Mouse (Mus musculus) limb, embryonic 15.5 days (tissue): ENCODE data around the gene Def6. TPM values are rescaled to one million over a fixed set of nuclear protein-coding genes. Genes with fewer than 3 reads are reported as not detected.
A peak's percentile ranks its signal among the peaks of the same experiment; 100 is the strongest.

Experiments
- ATAC-seq: fragments of 200-750 bp; cut with Nextera tagmentation; 2 replicates; pipeline ENCODE4 v1.8.0; 2017; ENCODE audit warnings: low read depth, moderate TSS enrichment; ENCODE audit not compliant: insufficient number of reproducible peaks, low FRiP score, low TSS enrichment
- H3K27ac ChIP-seq: fragments of 300-500 bp; sonication (generic); 2 replicates; pipeline ENCODE4 v1.5.1; 2015; ENCODE audit warnings: moderate library complexity, mild to moderate bottlenecking, inconsistent platforms
- H3K27me3 ChIP-seq: fragments of 300-500 bp; sonication (generic); 2 replicates; pipeline ENCODE4 v1.6.1; 2015; ENCODE audit warnings: inconsistent platforms
- H3K36me3 ChIP-seq: fragments of 300-500 bp; sonication (generic); 2 replicates; pipeline ENCODE4 v1.6.1; 2015; ENCODE audit warnings: inconsistent platforms
- H3K4me1 ChIP-seq: fragments of 300-500 bp; sonication (generic); 2 replicates; pipeline ENCODE4 v1.6.1; 2015; ENCODE audit warnings: inconsistent platforms
- H3K4me2 ChIP-seq: fragments of 300-500 bp; sonication (generic); 2 replicates; pipeline ENCODE4 v1.6.1; 2015; ENCODE audit warnings: mild to moderate bottlenecking, inconsistent platforms
- H3K4me3 ChIP-seq: fragments of 300-500 bp; sonication (generic); 2 replicates; pipeline ENCODE4 v1.5.1; 2015; ENCODE audit warnings: mild to moderate bottlenecking, inconsistent platforms
- H3K9ac ChIP-seq: fragments of 300-500 bp; sonication (generic); 2 replicates; pipeline ENCODE4 v1.6.1; 2015; ENCODE audit warnings: inconsistent platforms
- H3K9me3 ChIP-seq: fragments of 300-500 bp; sonication (generic); 2 replicates; pipeline ENCODE4 v1.6.1; 2016; ENCODE audit warnings: inconsistent platforms
- WGBS: fragments of 180-500 bp; shearing (Covaris S2); methylation state at CpG from one replicate; pipeline ENCODE4 v1.1.7; 2015; 5-methylcytosine and 5-hydroxymethylcytosine counted together
- polyA plus RNA-seq: library from polyadenylated mRNA; unstranded; fragments of >200 nt; fragmentation: Nextera tagmentation; extraction: Ambion mirVana; gene quantifications from 2 replicates; pipeline ENCODE4 v1.2.1, GENCODE M21; 2015

Def6 gene
- polyA plus RNA-seq, 1 experiment from 2014 or later: 19.2 TPM

DNA sequence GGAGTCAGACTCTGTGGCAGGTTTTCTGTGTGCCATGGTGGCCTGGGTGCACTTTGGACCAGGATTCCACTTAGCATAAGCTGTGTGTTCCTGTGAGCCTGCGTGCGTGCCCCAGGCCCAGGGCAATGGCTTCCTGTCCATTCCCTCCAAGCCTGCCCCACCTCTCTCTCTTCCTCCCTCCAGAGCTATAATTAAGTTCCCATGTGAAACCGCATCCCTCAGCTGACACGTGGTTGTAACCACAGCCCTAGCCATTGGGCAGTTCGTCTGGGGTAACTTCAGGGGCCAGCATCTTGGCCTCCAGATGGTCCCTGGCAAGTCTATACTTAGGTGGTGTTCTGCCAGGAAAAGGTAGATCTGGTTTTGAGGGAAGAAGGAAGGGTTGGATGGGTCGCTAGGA lies 40.0 kb downstream of the Def6 start:
- no peak overlapping the region for H3K9ac ChIP-seq
- no peak overlapping the region for H3K4me3 ChIP-seq

DNA sequence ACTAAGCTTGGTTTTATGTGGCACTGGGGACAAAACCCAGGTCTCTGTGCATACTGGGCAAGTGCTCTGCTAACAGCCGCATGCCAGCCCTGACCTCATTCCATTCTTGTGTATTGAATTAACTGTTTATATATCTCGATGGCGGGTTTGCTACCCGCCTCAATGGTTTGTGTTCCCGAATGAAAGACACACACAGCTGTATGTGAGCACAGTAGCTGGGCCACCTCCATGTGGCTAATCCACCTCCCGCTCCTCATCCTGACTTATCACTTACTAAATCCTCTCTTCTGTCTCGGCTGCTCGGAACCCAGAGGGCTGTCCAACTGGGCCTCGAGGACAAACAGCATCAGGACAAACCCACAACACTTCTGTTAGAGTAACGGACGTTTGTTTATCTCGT lies 41.5 kb downstream of the Def6 start:
- no peak overlapping the region for H3K4me3 ChIP-seq
- H3K4me1 ChIP-seq: peaks cover 65% of the 10 kb centered on the region
- 65% methylated on average over 12 of the region's 12 CpGs for WGBS
- H3K4me2 ChIP-seq: no peak overlapping the region
- H3K27ac ChIP-seq: no peak overlapping the region
- no peak for ATAC-seq
- H3K36me3 ChIP-seq: peaks cover 9% of the 10 kb centered on the region; the same call in 1 of the 2 replicates
- H3K9me3 ChIP-seq: no peaks in the 10 kb centered on the region
- no peak overlapping the region for H3K9ac ChIP-seq
- no peaks in the 10 kb centered on the region for H3K27me3 ChIP-seq

More for the DNA sequence above, 40.0 kb downstream of the Def6 start:
- H3K27me3 ChIP-seq: no peaks in the 10 kb centered on the region
- no peaks in the 10 kb centered on the region for H3K9me3 ChIP-seq
- 25% methylated on average over 6 of the region's 6 CpGs for WGBS
- no peak for ATAC-seq
- H3K4me1 ChIP-seq: peaks cover 61% of the 10 kb centered on the region
- H3K27ac ChIP-seq: peak overlapping the region; percentile 60; the same call in 1 of the 2 replicates
- no peak overlapping the region for H3K4me2 ChIP-seq
- peaks cover 13% of the 10 kb centered on the region for H3K36me3 ChIP-seq

DNA sequence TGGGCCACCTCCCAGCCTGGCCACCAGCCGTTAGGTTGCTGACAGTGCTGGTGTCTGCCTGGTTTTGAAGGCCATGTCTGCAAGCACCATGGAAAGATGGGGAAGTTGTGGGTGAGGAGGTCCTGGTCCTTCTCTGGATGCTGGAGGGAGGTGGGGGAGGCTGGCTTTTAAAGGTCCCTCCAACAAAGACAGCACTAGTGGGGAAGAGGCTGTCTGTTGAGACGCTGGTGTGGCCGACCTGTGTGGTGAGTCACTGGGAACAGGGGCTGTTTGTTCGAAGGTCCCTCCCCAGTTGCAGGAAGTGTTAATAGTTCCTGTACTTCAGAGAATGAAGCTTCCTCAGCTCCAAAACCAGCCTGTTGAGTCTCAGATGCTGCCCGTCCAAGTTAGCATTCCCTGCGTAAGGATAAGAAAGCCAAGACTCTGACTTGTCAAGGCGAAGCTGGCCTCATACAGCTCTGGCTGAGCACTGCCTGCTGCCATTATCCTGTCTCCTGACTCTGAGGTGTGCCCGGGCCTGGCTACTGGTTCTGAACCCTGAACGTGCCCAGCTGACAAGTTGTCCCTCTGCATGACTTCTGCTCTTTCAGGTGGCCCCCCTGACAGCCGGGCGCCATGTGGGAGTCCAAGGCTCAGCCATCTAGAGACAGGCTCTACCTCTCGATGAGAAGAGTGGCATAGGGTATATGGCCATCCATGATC lies 44.2 kb downstream of the Def6 start:
- Histone ChIP-seq H3K4me2 (no peak overlapping the region), H3K27ac (0 out of 2 replicates have a peak overlapping the region, but pooled peaks have one; percentile 43), H3K9ac (no peak overlapping the region), H3K27me3 (no peaks in the 10 kb centered on the region), H3K4me3 (no peak overlapping the region), H3K36me3 (peaks cover 9% of the 10 kb centered on the region; the same call in 1 of the 2 replicates), H3K9me3 (no peaks in the 10 kb centered on the region), H3K4me1 (peaks cover 65% of the 10 kb centered on the region)
- 82% methylated on average over 12 of the region's 12 CpGs for WGBS
- no peak for ATAC-seq

DNA sequence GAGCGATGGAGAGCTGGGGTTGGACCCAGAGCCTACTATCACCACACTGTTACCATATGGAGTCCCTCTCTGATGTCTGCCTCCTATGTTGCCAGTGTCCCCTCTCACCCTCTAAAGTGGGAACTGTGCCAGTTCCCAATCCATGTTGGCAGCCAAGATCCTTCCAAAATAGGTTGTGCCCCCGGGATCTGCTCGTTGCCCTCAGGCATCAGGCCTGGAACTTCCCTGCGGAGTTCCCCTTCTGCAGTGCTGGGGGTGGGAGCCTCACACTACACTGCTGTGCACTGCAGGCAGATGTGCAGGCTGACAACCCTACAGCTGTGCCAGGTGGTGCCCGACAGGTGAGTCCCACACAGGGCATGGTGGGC lies 44.7 kb downstream of the Def6 start:
- peaks cover 9% of the 10 kb centered on the region; the same call in 1 of the 2 replicates for H3K36me3 ChIP-seq
- no peak overlapping the region for H3K4me2 ChIP-seq
- H3K27me3 ChIP-seq: no peaks in the 10 kb centered on the region
- WGBS: 56% methylated on average over 5 of the region's 5 CpGs
- peaks cover 65% of the 10 kb centered on the region for H3K4me1 ChIP-seq
- H3K9me3 ChIP-seq: no peaks in the 10 kb centered on the region
- no peak overlapping the region for H3K4me3 ChIP-seq
- ATAC-seq: no peak
- H3K27ac ChIP-seq: 0 out of 2 replicates have a peak overlapping the region, but pooled peaks have one; percentile 11
- no peak overlapping the region for H3K9ac ChIP-seq

DNA sequence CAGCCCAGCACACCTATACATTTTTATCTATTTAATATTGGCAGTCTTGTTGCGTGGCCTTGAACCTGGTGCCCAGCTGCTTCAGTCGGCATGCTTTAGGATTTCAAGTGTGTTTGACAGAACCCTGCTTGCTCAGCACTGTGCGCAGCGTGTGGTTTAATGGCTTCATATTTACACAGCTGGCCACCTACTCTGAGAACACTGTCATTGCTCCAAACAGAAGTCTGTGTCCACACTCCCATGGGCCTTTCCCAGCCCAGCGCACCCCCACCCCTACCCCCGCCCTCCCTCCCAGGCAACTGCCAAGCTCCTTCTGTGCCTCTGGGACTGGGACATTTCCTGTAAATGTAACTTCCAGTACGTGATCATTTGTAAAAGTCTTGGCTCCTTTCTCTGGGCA lies 45.6 kb downstream of the Def6 start:
- Histone ChIP-seq H3K4me3 (no peak overlapping the region), H3K4me2 (no peak overlapping the region), H3K4me1 (peaks cover 63% of the 10 kb centered on the region), H3K36me3 (peaks cover 9% of the 10 kb centered on the region; the same call in 1 of the 2 replicates), H3K27me3 (no peaks in the 10 kb centered on the region), H3K27ac (no peak overlapping the region), H3K9me3 (no peaks in the 10 kb centered on the region), H3K9ac (no peak overlapping the region)
- WGBS: 73% methylated on average over 7 of the region's 7 CpGs
- peak; percentile 52; the same call in 1 of the 2 replicates for ATAC-seq

DNA sequence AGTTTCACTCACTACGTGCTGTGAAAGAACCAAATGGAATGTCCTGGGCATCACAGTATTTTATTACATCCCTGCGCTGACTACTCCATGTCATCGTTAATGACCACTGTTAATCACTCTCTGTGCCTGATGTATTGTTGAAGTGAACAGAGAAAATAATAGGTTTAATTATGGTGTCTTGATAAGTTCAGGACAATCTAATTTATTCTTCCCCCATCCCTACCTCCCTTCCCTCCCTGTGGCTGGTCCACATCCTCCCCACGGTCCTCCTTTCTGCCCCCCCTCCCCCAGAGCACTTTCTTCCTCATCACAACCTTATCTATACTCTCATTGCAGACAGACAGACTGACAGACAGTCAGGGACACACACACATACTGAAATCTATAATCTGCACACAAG lies 47.2 kb downstream of the Def6 start:
- Histone ChIP-seq H3K9ac (no peak overlapping the region), H3K27ac (no peak overlapping the region), H3K4me2 (no peak overlapping the region), H3K9me3 (no peaks in the 10 kb centered on the region), H3K36me3 (peaks cover 15% of the 10 kb centered on the region), H3K4me1 (peaks cover 50% of the 10 kb centered on the region), H3K4me3 (no peak overlapping the region), H3K27me3 (no peaks in the 10 kb centered on the region)
- 55% methylated on average over 4 of the region's 4 CpGs for WGBS
- no peak for ATAC-seq

DNA sequence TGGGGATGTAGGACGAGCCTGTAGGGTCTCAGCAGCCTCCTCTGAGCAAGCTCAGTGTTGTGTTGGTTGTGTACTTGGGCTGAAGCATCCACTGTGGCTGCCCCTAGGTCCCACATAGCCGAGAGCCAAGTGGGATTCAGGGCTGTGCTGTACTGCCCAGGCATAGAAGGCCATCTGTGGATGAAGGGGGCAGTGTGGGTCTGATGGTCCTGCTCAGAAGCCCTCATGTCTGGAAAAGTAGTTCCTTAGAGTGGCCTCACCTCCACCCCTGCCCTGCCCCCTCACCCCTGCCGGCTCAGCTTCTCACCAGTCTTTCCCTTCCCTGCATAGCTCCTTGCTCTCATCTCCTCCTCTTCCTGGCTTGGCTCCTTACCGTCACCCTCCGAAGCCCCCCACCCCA lies 48.1 kb downstream of the Def6 start:
- ATAC-seq: no peak
- Histone ChIP-seq H3K27me3 (no peaks in the 10 kb centered on the region), H3K9ac (no peak overlapping the region), H3K4me3 (no peak overlapping the region), H3K9me3 (no peaks in the 10 kb centered on the region), H3K27ac (peak overlapping the region; percentile 81; the same call in 1 of the 2 replicates), H3K4me2 (no peak overlapping the region), H3K36me3 (peaks cover 13% of the 10 kb centered on the region), H3K4me1 (peaks cover 50% of the 10 kb centered on the region)
- 26% methylated on average over 5 of the region's 5 CpGs for WGBS

DNA sequence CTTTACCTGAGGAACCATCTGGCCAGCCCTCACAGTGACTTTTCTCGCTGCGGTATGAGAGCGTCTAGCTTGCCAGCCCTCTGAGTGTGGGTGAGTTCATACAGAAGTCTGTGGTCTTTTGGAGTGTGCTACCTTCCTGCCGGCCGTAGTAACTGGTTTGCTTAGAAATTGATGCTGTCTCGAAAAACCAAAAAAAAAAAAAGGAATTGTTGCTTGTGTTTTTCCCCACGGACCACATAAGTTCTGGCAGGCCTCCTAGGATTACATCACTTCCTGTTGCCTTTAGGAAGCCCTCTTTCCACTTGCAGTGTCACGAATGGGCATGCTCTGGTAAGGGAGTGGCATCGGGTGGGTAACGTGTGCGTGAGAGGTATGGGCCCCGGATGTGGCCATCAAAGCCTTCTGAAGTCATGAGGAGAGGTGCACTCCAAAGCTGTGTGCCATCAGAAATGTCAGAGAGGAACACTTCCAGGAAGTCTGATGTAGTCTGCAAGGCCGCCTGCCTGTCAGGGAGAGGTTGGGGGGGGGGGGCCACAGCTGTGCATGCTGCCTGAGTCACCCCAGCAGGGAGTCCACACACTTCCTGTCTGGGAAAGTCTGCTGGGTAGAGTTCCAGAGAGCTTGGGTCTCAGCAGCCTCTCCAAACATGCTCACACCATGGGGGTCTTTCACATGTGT lies 49.2 kb downstream of the Def6 start:
- no peaks in the 10 kb centered on the region for H3K9me3 ChIP-seq
- H3K4me3 ChIP-seq: no peak overlapping the region
- H3K4me1 ChIP-seq: peaks cover 46% of the 10 kb centered on the region
- no peak overlapping the region for H3K9ac ChIP-seq
- peaks cover 9% of the 10 kb centered on the region for H3K36me3 ChIP-seq
- 0 out of 2 replicates have a peak overlapping the region, but pooled peaks have one; percentile 26 for H3K4me2 ChIP-seq
- H3K27me3 ChIP-seq: no peaks in the 10 kb centered on the region
- peak; percentile 59; the same call in 1 of the 2 replicates for ATAC-seq
- H3K27ac ChIP-seq: peak overlapping the region; percentile 81
- 23% methylated on average over 13 of the region's 13 CpGs for WGBS

DNA sequence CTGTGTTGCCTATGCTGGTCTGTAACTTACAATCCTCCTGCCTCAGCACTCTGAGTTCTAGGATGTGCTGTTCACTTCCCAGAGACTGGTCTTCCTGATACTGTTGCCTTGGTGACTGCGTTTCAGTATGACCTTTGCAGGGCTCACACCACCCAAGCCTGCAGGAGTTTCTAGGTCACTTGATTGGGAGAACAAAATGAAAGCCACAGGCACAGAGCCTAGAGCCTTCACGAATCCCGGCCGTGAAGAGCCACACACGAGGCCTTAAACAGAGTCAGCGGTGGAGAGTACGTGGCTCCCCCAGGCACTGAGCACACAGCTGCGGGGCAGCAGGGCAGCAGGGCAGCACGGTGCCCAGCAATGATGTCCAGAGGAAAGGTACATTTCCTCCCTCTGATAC lies 50.7 kb downstream of the Def6 start:
- H3K9me3 ChIP-seq: no peaks in the 10 kb centered on the region
- WGBS: 90% methylated on average over 9 of the region's 9 CpGs
- no peaks in the 10 kb centered on the region for H3K27me3 ChIP-seq
- H3K4me1 ChIP-seq: peaks cover 35% of the 10 kb centered on the region
- no peak overlapping the region for H3K4me3 ChIP-seq
- no peak overlapping the region for H3K9ac ChIP-seq
- peaks cover 6% of the 10 kb centered on the region; the same call in 1 of the 2 replicates for H3K36me3 ChIP-seq
- no peak overlapping the region for H3K27ac ChIP-seq
- no peak for ATAC-seq
- no peak overlapping the region for H3K4me2 ChIP-seq

DNA sequence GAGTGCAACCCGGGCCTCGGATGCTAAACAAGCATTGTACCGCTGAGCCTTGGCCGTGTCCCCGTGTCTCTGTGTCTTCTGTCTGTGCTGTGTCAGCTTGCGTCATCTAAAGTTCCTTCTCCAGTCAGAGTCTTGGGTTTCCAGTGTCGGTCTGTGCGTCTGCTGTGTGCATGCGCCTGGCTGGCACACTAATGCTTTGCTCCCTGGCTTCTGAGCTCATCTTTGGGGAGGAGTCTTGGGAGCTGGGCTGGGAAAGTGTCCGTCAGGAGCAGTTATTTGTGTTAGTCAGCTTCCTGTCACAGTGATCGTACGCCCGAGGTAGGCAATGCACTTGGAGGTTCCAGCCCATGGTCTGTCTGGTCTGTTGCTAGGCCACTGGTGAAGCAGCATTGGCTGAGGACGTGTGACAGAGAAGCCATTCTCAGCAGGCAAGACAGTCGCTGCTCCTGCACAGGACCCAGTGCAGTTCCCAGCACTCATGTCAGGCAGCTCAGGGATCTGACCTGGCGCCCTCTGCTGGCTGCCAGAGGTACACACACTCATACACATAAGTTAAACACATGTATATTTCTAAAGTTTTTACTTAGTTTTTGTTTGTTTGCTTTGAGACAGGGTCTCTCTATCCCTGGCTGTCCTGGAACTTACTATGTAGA lies 52.4 kb downstream of the Def6 start:
- Histone ChIP-seq H3K27me3 (no peaks in the 10 kb centered on the region), H3K4me3 (no peak overlapping the region), H3K27ac (no peak overlapping the region), H3K9ac (no peak overlapping the region), H3K4me2 (no peak overlapping the region), H3K4me1 (peaks cover 46% of the 10 kb centered on the region), H3K9me3 (no peaks in the 10 kb centered on the region), H3K36me3 (peaks cover 6% of the 10 kb centered on the region; the same call in 1 of the 2 replicates)
- no peak for ATAC-seq
- WGBS: 82% methylated on average over 16 of the region's 16 CpGs

DNA sequence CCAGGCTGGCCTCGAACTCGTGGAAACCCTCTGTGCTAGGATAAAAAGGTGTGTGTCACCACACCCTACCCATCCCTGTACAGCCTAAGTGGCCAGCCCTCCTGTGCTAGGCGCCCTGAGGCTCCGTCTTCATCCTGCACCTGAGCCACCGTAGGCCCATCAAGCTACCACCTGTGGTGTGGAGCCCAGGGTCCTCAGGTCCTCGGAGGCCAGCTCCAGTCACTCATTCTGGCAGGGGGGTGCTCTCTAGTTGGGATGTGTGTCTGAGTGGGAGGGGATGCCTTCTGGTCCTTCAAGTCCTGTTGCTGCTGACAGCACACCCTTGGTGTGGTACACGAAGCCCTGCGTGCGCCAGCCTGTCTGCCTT lies 52.9 kb downstream of the Def6 start:
- no peak overlapping the region for H3K27ac ChIP-seq
- no peaks in the 10 kb centered on the region for H3K27me3 ChIP-seq
- no peak overlapping the region for H3K4me2 ChIP-seq
- H3K36me3 ChIP-seq: peaks cover 6% of the 10 kb centered on the region; the same call in 1 of the 2 replicates
- WGBS: 83% methylated on average over 9 of the region's 9 CpGs
- ATAC-seq: no peak
- H3K4me1 ChIP-seq: peaks cover 46% of the 10 kb centered on the region
- no peaks in the 10 kb centered on the region for H3K9me3 ChIP-seq
- H3K9ac ChIP-seq: no peak overlapping the region
- no peak overlapping the region for H3K4me3 ChIP-seq

DNA sequence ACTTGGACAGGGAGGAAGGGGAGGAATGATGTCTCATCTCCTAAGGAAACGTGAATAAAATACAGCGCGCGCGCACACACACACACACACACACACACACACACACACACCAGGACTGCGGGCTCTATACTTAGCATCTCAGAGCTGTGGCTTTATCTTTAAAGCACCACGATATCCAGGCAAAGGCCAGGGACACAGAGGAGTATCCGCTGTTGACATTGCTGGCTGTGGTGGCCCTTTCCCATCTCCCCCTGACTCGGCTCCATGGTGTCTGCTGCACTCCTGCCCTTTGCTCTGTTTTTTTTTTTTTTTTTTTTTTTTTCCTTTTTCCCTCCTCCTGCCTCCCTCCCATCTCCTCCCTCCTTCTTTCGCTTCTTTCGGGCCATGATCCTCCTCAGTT lies 54.2 kb downstream of the Def6 start:
- WGBS: 71% methylated on average over 11 of the region's 11 CpGs
- peaks cover 6% of the 10 kb centered on the region; the same call in 1 of the 2 replicates for H3K36me3 ChIP-seq
- H3K4me3 ChIP-seq: no peak overlapping the region
- no peak overlapping the region for H3K9ac ChIP-seq
- H3K4me2 ChIP-seq: no peak overlapping the region
- no peaks in the 10 kb centered on the region for H3K27me3 ChIP-seq
- no peak for ATAC-seq
- no peak overlapping the region for H3K27ac ChIP-seq
- peaks cover 34% of the 10 kb centered on the region for H3K4me1 ChIP-seq
- no peaks in the 10 kb centered on the region for H3K9me3 ChIP-seq
